Mouse (Mus musculus) cerebellum, adult 9-11 months (tissue): Measurements from ENCODE around the gene Ggt5.

ENCODE experiments used
- DNase-seq: peaks from one replicate; pipeline ENCODE4 v3.0.0; 2022

Ggt5 gene

GRCm38 (mm10) chr10:75627490-75627889 is 38.4 kb downstream of the Ggt5 start:
- DNase-seq, result no peak

- no peak for DNase-seq
These were observed 43.5 kb downstream of the Ggt5 start for GRCm38 (mm10) chr10:75632633-75633032.

DNA sequence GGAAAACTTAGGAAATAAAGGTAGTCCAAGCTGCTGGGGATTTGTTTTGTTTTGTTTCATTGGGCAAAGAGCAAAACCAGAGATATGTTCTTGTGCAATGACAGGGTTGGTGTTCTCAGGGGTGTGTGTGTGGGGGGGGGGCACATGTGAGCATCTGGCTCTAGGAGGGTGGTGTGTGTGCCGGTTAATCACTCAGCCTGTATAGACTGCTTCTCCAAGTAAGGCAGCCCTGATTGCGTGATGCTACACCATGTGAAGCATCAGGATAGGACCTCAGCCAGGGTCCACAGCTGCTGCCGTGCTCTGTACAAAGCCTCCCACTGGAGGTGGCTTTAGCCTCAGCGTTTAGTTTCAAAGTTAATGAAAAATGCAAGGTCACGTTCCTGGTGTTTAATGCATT is 43.9 kb downstream of the Ggt5 start:
- DNase-seq, result no peak

GRCm38 (mm10) chr10:75633576-75634139 is 44.5 kb downstream of the Ggt5 start:
- no peak for DNase-seq

GRCm38 (mm10) chr10:75634610-75635009 is 45.5 kb downstream of the Ggt5 start:
- DNase-seq, result peak; percentile 25

DNA sequence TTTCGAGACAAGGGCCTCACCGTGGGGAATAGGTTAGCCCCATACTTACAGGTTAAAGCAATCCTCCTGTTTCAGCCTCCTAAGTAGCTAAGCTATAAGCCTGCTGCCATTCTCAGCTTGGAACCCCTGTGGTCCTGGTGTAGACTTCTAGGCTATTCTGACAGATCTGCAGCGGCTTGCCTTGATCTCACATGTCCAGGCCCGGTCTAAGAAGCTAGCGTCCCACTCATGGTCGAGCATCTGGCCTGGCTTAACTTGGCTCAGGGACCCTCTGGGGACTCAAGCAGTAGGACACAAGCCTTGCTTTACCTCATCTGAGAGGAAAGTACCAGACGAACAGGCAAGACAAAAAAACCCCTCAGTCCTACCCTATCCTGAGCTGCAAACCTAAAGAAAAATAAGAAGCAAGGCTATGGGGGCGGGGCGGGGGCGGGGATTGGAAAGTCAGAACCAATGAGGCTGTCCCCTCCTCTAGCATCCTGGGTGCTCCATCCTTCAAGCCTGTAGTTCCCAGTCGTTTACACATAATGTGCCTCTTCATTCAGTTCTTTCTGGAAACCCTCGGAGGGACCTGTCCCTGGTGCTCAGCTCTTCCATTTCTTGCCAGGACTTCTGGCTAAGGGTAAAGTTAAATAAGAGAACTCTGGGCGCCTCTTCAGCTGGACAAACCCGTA is 46.0 kb downstream of the Ggt5 start:
- DNase-seq, result peak; percentile 42

DNA sequence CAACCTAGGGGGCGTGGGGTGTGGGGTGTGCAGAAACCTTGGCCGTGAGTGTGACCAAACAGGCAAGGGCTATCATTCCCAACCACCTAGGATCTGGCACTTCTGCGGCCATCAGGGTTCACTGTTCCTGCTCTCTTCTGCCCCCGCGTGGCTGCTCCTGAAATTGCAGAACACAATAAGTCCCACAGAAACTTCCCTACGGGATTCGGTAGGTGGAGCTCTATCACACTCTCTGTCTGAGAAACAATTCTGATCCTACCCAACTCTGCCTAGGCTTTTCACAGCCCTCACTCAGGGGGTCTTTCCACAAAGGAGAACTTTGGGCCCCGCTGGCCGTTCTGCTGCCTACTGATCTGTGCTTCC is 46.5 kb downstream of the Ggt5 start:
- peak; percentile 89 for DNase-seq

GRCm38 (mm10) chr10:75636084-75636786 is 47.1 kb downstream of the Ggt5 start:
- DNase-seq, result peak; percentile 29

DNA sequence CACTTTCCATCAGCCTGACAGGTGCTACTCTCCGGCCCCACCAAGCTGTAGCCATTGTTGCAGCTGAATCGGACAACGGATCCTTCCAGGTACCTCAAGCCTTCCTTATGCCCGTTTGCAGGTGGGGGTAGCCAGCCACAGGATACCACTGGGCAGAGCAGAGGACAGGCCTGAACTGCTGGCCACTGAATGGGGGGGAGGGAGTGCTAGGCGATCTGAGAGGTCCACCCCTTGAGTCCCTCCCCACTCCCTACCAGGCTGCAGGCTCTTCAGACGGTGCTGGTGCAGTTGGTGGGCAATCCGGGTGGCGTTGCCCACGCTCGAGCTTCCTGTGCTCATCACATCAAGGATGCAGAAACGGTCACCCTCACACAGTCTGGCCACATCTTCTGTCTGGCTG is 48.6 kb downstream of the Ggt5 start:
- DNase-seq, result peak; percentile 28

DNA sequence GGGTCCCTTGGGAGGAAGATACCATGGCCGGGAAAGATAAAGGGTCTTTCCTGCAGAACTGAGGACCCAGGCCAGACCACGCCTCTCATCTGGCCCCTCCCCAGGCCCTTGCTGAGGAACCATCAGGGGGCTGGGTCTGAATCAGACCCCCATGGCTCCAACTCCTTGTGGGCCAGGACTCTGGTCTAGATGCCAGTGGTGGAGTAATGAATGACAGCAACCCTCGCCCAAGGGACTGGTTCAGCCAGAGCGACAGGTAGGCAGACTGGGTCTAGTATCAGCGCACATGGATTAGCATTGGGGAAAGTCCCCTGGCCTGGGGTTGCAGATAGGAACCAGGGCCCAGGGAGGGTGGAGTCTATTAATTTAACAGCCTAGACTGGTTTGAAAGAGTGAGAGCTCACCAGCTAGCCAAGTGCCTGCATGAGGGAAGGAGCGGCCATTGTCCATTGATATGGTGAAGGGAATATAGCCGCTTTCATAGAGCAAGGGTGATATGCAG is 52.6 kb downstream of the Ggt5 start:
- DNase-seq, result peak; percentile 47

DNA sequence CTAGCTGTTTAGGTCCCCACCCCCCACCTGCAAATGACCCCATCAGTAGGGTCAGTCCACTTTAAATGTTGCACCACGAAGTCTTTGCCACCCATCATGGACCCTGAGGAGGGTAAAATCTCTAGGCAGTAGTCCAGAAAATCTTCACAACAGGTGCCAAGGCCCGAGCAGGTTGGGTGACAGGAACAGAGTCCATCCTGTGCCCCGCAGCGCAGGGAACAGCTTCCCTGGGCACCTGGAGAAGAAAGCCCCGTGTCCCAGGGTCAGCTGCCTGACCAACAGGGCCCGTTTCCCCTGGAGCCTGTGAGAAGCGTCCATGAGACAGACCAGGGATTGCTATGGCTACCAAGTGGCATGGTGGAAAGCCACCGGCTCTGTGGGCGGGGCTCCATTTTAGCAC is 53.3 kb downstream of the Ggt5 start:
- peak; percentile 54 for DNase-seq

DNA sequence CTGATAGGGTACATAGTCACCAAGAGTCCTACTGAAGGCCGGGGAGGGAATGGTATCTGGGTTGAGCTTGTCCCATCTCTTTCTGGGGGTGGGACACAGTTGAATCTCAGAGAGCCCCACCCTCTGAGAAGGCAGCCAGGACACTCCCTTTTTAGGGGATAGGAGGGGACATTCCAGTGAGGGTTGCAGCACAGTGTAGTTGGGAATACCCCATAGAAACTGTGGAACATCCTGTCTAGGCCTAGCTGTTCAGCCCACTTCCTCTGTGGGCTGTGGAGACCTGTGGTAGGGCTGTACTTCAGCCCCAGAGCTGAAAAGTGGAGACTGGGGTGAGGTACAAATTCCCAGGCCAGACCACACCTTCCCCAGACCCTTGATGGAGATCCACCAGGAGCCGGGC is 53.8 kb downstream of the Ggt5 start:
- no peak for DNase-seq

GRCm38 (mm10) chr10:75643741-75644343 is 54.7 kb downstream of the Ggt5 start, which contains the start of gene Susd2:
Susd2 (minus strand) TSS chr10:75644008.
- peak; percentile 92 for DNase-seq

DNA sequence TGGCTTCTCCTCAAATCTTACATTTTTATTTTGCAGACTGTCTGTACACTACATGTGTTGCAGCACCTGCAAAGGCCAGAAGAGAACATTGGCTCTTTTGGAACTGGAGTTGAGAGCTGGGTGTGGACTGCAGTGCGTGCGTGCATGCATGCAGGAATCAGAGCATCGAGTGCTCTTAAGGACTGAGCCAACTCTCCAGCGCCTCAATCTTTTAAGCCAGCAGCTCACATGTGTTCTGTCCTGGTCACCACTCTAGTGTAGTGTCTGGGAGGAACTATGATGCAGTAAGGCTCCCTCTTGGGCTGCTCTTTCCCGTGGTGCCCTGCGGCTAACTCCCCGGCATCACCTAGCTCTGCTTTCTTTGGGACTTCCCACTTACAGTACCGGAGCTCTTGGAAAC is 56.5 kb downstream of the Ggt5 start:
- DNase-seq, result peak; percentile 23

GRCm38 (mm10) chr10:75646406-75646805 is 57.3 kb downstream of the Ggt5 start:
- peak; percentile 67 for DNase-seq

DNA sequence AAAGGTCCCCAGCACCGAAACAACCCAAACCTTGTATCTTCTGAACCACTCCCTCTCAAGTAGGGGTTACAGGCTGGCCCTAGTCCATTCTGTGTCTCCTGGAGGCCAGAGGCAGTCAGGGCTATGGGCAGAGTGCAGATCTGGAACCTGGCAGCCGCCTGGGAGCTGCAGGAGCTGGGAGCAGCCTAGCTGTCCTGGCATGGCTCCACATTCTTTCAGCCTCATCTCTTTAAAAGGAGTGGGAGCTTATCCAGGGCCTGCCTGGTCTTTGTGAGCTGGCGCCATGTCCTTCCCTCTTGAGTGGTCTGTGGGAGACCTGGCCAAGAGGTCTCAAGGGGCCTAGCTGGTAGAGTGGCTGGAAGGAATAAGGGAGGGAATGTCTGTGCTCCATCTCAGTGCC is 58.2 kb downstream of the Ggt5 start:
- DNase-seq, result peak; percentile 77

GRCm38 (mm10) chr10:75648091-75648490 is 59.0 kb downstream of the Ggt5 start:
- DNase-seq, result peak; percentile 47

GRCm38 (mm10) chr10:75649001-75649400 is 59.9 kb downstream of the Ggt5 start:
- no peak for DNase-seq

DNA sequence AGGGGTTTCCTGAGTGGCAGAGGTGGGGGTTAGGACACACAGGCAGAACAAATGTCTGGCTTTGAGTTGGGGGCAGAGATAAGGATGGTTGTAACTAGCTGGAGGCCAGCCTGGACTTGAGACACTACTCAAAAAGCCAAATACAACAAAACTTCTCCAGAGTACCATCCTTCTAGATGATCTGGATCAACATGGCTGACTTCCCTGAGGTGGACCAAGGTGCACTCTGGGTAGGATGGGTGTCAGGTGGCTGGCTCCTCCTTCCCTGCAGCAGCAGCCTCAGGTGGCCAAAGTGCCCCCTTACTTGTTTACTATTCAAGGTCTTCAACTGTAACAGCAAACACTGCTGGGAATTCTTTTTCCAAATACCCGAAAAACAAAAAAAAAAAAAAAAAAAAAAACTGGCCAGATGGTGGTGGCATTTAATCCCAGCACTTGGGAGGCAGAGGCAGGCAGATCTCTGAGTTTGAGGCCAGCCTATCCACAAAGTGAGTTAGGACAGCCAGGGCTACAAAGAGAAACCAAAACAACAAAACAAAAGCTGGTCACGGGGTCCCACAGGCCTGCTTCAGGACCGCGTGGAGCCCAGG is 60.4 kb downstream of the Ggt5 start:
- peak; percentile 21 for DNase-seq

- DNase-seq, result no peak
These were observed 61.3 kb downstream of the Ggt5 start for GRCm38 (mm10) chr10:75650306-75650902.

GRCm38 (mm10) chr10:75651381-75652068 is 62.4 kb downstream of the Ggt5 start:
- DNase-seq, result peak; percentile 26

GRCm38 (mm10) chr10:75654053-75654452 is 64.9 kb downstream of the Ggt5 start:
- no peak for DNase-seq
